Mouse (Mus musculus): ENCODE results near the gene Coro1b. TPM values are rescaled to one million over a fixed set of nuclear protein-coding genes. Genes with fewer than 3 reads are reported as not detected.
"Not testable (repeated sequence)": the region's sequence is repeated elsewhere in the genome, so short reads cannot be mapped to it uniquely, and the experiment has no call there.

The Coro1b gene
- total RNA-seq, 2 experiments from 2014 or later, result 74.6 to 74.8 TPM

DNA sequence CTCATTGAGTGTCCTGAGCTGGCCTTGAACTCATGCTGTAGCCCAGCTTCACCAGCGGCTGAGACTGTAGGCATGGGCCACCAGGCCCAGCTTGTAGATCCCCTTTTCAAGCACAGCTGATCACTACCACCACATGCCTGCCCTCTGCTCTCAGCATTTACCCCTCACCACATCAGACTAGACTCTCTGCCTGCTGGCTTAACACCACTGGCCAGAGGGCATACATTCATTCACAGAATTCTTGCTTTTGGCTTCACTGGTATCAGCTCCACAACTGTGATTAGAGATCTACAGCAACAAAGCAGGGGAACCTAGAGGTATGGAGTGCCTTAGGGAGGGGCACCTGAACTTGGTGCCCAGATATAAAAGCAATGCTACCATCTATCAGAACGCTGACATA is 27.9 kb upstream of the Coro1b start:
- no peak for DNase-seq

DNA sequence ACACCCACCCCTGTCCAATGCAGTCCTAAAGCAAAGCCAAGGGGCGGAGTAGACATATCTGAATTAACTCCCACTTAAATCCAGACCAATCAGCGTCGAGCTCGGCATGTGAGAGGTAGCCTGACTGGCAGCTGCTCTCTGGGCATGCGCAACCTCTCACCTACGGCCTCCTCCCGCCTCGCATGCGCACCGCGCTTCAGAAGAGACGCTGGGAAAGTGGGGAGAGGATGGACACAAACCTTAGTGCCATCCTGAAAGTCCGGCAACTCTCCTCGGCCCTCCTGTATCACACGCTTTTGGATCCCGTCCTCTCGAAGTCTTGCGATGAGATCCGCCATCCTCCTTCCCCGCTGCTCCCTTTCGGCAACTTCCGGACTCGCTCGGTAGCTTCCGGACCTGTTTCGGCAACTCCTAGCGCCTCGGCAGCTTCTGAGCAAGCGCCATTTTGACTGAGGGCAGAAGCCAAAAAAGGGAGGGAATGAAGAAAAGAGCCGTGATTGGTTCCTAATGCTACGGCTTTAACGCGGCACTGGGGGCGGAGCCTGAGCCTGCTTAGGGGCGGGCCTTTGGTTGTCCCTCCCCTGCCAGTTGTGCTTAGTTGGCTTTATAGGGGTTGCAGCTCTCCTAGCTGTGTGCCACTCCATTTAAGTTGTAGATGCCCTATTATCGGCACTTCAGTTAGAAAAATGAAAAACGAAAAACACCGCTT is 27.2 kb upstream of the Coro1b start:
- DNase-seq, result peak; percentile 99

DNA sequence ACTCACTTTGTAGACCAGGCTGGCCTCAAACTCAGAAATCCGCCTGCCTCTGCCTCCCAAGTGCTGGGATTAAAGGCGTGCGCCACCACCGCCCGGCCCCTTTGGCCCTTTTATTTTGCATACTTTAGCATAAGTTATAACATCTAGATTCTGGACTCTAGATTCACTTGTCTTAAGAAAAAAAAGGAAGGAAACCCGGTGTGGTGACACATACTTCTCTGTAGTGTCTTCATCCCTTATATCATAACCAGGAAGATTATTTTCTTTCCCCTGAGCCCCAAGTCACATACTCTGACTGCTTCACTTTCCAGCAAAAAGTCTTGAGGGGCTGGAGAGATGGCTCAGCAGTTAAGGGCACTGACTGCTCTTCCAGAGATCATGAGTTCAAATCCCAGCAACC is 26.5 kb upstream of the Coro1b start:
- not testable (repeated sequence) for DNase-seq

DNA sequence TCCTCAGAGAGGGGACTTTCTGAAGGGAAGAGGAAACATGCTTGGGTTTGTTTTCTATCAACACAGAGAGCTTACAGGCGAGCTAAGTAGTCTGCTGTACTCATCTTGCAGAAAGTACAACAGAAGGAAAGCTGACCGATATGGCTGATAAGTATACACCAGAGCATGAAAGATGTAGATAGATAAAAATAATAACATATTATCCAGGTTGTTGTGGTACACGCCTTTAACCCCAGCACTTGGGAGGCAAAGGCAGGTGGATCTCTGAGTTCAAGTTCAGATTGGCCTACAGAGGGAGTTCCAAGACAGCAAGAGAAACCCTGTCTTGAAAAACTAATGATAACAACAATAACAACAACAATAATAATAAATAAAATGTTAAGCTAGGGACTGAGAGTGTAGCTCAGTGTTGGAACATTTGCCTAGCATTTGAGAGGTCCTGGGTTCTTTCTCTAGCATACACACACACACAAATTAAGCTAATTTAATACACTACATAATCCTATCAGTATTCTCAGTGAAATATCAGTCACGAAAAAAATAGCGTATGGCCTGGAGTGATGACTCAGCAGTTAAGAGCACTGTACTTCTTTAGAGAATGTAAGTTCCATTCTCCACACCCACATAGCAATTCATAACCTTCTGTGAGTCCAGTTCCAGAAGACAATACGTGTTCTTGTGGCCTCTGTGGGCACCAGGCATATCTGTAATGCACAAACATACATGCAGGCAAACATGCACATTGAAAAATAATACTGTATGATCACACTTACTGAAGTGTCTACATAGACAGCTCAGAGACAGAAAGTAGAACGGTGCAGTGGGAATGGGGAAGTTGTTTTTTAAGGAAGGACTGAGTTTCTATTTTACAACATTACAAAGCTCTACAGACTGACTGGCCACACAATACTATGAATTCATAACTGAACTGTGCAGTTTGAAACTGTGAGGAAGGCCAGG is 25.7 kb upstream of the Coro1b start:
- DNase-seq, result no peak

- no peak for DNase-seq
These were observed 24.0 kb upstream of the Coro1b start for GRCm38 (mm10) chr19:4124432-4124831.

- DNase-seq, result not testable (repeated sequence)
These were observed 23.2 kb upstream of the Coro1b start for GRCm38 (mm10) chr19:4125268-4125667.

- peak; percentile 99 for DNase-seq
These were observed 22.4 kb upstream of the Coro1b start, which contains the start of gene Aip for GRCm38 (mm10) chr19:4125741-4126696. Gene Aip, minus strand, starts transcription at chr19:4125858.

- DNase-seq, result no peak
These were observed 21.5 kb upstream of the Coro1b start for GRCm38 (mm10) chr19:4126759-4127495.

DNA sequence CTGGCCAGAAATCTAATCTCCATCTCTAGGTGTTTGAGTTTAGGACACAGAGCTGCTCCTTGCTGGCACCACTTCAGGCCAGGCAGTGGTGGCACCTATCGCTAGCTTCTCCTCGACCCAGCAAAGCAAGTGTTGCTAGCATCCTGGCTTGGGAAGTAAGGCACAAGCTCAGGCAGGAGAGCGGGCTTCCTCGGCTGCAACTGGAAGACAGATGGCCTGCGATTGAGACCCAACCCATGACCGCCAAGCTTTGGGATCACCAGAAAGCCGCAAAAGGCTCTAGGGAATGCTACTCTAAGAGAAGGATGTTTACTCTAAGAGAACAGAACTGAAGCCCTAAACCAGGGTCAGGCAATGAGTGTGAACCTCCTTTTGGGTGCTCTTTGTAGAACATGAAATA is 19.0 kb upstream of the Coro1b start:
- DNase-seq, result no peak

GRCm38 (mm10) chr19:4130106-4130505 is 18.3 kb upstream of the Coro1b start:
- no peak for DNase-seq

DNA sequence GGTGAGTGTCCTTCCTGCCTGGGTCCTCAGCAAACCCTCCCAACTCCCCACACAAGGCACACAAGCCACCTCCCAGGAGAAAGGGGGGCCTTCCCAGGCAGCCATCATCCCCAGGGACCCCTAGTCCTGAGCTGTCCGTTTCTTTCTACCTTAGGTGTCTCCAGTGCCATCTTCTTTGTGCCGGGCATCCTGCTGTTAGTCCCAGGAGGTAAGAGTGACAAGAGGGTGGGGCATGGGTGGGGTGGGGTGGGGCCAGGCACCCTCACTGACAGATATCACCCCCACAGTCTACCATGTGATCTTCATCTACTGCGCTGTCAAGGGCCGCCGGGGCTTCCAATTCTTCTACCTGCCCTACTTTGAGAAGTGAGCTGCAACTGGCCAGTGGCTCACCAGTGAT is 17.3 kb upstream of the Coro1b start:
- DNase-seq, result no peak

DNA sequence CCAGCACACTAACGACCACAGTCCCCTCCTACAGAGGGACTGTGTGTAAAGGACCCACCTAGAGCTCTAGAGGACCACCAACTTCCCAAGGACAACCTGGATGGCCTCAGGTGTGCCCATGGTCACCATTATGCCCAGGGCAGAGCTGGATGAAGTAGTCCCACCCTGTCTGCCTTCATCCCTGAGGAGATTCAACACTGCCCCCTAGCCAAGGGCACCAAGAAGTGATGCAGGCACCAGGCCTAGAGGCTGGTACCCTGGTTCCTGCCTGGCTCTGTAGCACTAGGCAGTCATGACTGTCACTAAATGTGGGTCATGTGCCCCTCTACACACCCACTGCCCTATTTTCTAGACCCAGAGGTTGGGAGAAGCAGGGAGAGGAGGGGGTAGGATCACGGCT is 16.7 kb upstream of the Coro1b start:
- no peak for DNase-seq

GRCm38 (mm10) chr19:4134354-4134753 is 14.1 kb upstream of the Coro1b start:
- no peak for DNase-seq

- not testable (repeated sequence) for DNase-seq
These were observed 13.0 kb upstream of the Coro1b start for GRCm38 (mm10) chr19:4135229-4135962.

DNA sequence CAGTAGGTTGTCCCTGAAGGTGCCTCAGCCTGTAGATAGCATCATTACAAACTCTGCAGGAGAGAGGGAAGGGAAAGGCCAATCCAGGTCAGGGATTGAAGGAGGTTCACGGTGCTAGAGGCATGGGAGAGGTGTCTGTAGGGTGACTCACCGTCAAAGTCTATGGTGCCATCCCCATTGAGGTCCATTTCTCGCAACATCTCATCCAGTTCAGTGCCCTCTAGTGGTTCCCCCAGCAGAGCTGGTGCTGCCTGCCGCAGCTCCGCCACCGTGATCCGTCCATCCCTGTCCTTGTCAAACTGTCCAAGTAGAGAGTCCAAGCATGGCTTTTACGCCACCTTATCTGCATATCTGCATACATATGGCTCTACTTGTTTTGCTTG is 12.5 kb upstream of the Coro1b start:
- not testable (repeated sequence) for DNase-seq

DNA sequence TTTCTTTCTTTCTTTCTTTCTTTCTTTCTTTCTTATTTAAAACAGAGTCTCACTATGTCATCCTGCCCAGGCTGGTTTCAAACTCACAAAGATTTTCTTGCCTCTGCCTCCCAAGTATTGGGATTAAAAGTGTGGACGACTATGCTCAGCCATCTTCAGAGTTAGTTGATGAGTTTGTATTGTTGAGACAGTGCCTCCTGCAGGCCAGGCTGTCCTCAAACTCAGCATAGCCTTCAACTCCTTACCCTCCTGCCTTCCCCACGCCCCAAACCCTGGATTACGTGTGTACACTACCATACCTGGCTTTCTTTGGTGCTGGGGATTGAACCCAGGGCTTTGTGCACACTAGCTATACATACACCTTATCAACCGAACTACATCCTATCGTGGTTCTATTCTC is 12.0 kb upstream of the Coro1b start:
- no peak for DNase-seq

- DNase-seq, result no peak
These were observed 10.5 kb upstream of the Coro1b start for GRCm38 (mm10) chr19:4137913-4138312.

DNA sequence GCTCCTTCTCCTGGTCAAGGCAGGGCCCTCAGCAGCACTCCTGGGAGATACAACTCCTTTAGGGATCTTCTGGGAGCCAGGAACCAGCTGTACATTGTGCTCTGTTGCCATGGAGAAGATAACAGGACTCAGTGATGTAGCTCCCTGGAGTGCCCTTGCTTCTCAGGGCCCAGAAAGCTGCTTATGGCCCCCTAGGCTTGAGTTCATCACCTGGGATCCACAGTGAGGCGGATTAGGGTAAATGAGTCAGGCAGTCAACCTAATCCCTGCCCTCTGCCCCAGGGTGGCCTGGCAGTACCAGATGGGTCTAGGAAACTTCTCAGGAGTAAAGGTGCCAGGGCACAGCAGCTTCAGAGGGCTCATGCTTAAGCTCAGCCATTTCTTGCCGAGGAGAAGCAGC is 9.0 kb upstream of the Coro1b start, which contains the start of gene Gpr152:
Gene Gpr152 (plus strand): TSS at position 342 of the 400 bp plus-strand sequence.
- DNase-seq, result no peak

DNA sequence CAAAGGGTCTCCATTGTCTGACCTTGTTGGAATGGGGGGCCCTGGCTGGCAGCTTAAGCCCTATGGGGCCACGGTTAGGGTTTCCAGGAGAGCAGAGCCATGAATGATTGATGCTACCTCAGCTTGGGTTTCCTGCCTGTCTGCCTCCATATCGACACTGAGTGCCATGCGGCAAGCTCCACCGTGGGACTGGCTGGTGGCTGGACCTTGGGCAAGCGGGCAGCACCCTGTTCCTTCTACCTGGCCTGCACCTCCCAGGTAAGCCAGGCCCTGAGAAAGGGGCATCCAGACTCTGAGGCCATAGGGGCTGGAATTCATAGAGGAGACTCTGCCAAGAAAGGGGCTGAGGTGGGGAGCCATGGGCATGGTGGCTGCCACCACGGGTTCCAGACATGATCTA is 8.3 kb upstream of the Coro1b start:
- no peak for DNase-seq

DNA sequence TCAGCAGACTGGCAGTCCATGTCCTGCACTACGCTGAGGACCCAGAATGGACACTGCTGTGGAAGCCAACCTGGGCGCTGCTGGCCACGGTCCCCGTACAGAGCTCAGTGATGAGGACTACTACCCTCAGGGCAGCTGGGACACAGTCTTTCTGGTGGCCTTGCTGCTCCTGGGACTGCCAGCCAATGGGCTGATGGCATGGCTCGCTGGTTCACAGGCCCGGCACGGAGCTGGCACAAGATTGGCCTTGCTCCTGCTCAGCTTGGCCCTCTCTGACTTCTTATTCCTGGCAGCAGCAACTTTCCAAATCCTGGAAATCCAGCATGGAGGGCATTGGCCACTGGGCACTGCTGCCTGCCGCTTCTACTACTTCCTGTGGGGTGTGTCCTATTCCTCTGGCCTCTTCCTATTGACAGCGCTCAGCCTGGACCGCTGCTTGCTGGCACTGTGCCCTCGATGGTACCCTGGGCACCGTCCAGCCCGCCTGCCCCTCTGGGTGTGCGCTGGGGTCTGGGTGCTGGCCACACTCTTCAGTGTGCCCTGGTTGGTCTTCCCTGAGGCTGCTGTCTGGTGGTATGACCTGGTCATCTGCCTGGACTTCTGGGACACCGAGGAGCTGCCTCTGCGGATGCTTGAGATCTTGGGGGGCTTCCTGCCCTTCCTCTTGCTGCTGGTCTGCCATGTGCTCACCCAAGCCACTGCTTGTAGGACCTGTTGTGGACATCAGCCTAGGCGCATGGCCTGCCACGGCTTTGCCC is 5.8 kb upstream of the Coro1b start:
- no peak for DNase-seq
